Mouse (Mus musculus): Measurements from ENCODE around the gene Akr1e1.
"Not testable (repeated sequence)": the region's sequence is repeated elsewhere in the genome, so short reads cannot be mapped to it uniquely, and the experiment has no call there.

Gene Akr1e1

DNA sequence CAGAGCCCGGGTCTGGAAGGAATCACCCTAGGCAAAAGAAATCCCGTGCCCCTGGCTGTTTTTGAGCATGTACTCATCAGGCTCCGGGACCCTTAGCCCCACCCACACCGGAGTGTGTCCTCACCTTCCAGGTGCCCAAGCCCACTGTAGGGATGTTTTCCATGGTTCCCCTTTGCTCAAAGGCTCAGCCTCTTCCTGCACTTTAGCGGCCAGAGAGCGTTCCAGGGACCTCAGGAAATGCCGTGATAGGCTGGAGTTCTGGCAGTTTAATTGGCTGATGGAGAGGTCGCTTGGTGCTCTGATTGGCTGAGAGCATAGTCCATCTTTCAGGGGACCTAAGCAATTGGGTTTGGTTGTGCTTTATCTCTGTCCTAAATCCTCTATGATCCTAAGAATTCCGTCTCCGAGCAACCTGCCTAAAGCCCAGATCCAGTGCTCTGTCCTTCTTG lies at the start of gene Akr1e1:
Gene Akr1e1, minus strand, starts transcription at position 214 of the 449 bp plus-strand sequence.
- peak; percentile 88 for DNase-seq (ENCODE audit: low read depth, low spot score)

DNA sequence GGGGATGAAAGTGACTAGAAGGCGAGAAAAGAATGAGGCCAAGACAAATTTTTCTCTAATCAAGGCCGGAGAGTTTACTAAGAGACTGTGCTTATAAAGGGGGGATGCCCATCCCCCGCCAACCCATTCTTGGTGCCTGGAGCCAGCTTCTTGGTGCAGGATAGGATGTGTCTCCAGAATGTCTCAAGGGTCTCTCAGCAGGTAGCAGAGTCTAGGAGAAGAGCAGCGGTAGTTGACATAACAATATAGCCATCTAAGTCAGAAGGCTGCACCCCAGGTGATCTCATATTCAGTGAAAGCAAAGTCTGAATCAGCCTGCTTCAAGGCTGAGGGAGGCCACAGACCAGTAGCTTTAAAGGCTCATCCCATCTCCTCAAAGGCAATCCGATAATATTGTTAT lies 49.4 kb upstream of the Akr1e1 start:
- DNase-seq (ENCODE audit: low read depth, low spot score), result no peak

DNA sequence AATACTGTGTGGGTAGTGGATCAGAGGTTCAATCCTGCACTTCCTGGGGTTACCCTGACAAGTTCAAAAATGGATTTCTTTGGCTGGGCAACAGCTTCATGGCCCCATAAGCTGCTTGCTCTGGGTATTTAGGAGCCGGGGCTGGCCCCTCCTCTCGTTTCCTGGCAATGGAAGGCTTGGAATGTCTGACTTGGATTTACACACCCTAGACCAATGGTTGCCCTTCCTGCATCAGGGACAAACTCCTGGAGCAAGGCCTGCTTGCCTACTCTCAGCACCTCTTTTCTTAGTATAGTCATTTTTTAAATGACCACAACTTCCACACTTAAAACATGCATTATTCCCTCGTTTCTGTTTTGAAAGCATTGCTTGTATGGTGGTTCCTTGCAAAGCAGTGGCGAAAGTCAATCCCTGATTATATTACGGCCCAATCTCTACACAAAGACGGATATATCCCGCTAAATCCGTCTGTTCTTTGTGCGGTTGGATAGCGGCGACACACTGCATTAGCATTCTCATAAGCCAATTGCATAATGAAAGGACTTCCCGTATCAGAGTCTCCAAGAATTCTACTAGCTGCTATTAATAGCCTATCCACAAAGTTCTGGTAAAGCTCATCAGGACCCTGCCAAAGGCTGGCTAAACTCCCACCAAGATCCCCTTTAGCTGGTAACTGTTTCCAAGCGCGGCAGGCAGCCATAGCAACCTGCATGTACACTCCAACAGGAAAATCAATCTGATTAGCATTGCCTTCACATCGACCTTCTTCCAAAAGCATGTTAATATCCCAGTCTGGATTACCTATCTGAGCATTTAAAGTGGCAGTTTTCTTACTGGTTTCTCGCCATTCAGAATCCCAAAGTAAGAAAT lies 47.5 kb upstream of the Akr1e1 start:
- DNase-seq (ENCODE audit: low read depth, low spot score), result no peak

DNA sequence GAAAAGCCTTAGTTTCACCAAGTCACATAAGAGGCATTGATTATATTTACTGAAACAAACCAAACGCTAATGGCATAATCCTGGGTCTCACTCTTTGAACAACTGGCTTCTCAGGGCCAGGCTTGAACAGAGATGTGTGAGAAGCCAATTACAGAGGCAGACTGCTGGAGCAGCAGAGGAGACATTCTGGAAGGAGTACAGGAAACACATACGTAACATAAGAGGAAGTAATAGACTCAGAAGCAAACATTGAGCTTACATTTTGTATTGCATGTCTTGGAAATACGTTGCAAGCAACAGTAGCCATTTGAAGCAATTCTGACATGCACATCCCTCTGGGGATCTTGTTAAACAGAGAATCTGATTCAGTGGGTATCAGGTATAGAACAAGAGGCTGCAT lies 41.2 kb upstream of the Akr1e1 start:
- no peak for DNase-seq (ENCODE audit: low read depth, low spot score)

DNA sequence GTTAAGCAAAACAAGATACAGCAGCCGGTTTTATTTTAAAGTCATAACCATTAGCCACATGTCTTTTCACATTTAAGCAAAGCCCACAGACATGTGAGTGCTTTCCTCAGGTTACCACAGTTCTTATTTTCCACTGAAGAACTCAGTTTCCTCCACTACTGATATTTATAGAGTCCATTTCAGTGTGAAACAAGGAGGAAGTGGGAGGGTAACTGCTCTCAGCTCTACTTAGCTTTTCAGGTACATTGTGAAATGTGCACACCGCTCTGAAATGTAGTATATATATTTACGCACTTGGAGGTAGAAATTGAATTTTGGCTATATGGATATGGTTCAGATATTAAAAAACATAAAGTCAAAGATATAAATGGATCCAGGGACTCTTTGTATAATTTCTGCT lies 36.3 kb upstream of the Akr1e1 start:
- no peak for DNase-seq (ENCODE audit: low read depth, low spot score)

DNA sequence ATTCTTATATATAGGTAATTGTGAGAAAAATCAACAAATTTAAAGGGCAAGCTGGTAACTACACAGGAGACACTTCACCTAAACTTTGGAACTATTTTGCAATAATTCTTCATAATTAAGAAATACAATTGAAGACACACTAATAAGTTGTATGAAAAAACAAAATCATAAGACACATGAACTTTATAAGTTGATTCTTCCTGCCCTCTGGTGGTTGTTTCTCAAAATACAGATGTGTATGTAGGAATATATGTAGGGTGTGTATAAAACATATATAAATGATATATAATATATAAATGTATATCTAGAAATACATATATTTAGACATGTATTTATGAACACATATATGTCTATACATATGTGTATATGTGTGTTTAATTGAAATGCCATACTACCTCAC lies 1.9 kb upstream of the Akr1e1 start:
- DNase-seq (ENCODE audit: low read depth, low spot score), result no peak

DNA sequence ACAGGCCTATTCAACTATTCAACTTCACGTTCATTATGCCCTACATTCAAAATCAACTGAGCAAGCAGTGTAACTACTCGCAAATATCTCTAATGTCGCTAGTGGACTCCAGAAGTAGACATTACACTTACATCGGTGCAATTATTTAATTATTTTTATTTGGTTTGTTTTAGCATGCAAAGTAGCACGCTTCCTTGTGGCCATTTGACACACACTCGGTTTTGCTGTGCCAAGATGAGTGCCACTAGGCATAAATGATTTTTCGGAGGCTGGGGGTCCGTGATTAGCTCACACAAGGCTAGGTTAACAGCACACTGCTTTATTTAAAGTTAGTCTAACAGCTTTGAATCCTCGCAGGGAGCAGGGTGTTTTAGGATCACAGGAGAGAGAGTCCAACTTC lies 444 bp downstream of the Akr1e1 start:
- DNase-seq (ENCODE audit: low read depth, low spot score), result no peak

DNA sequence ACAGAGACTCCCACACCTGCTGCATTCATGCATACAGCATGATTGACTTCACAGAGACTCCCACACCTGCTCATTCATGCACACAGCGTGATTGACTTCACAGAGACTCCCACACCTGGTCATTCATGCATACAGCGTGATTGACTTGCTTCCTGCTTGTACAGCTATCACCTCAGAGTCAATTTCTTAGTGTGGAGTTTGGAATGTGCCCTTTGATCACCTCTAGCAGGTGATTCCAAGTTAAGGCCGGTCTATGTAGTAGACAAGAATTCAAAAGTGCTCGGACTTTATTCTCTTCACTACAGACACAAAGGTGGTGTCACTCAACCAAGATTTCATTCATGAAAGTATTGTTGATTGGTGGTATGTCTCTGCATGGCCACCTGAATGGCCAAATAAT lies 2.2 kb downstream of the Akr1e1 start:
- no peak for DNase-seq (ENCODE audit: low read depth, low spot score)

DNA sequence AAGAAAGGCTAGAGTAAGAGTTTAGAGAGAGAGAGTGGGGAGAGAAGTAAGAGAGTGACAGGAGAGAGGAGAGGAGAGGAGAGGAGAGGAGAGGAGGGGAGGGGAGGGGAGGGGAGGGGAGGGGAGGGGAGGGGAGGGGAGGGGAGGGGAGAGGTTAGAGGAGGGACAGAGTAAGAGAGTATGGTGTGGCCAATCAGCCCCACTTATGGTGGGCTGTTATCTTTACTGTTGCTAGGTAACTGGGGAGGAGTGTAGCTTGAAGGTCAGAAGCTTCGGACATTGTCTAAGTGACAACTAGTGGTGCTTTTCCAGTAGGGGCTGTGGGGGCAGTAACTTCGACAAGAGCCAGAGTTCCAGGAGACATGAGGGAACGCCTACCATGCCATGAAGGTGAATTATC lies 5.5 kb downstream of the Akr1e1 start:
- not testable (repeated sequence) for DNase-seq (ENCODE audit: low read depth, low spot score)

DNA sequence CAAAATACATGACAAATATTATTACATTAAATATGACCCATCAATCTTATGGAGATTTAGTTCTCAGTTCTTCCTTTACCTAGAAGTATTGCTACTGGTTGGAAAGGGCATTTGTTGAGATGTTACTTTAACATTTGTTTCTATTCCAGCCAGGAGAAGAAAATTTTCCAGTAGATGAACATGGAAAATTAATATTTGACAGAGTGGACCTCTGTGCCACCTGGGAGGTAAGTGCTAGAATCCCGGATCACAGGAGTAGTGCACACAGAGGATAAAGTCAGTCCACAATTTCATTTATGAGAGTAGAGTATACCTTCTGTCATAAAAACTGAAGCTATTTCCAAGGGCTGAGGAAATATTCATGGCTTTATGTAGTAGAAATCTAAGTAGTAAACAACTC lies 32.1 kb downstream of the Akr1e1 start:
- no peak for DNase-seq (ENCODE audit: low read depth, low spot score)

DNA sequence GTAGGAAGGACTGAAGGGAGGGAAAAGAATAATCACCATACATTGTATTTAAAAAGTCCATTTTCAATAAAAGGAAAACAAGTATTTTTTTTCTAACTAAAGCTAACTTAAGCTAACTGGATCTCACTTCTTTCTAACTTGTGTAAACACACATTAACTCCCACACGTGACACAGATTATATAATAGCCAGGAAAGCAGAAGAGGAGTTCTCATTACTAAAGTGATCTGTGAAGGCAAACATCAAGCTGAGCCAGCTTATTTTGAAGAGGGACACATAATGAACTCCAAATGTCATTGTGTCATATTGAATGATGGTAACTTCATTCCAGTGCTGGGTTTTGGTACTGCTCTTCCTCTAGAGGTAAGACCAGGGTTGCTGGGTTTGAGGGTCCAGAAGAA lies 35.1 kb downstream of the Akr1e1 start, which contains the start of gene Akr1c21:
Gene Akr1c21, plus strand, starts transcription at position 205 of the 400 bp plus-strand sequence.
- no peak for DNase-seq (ENCODE audit: low read depth, low spot score)

DNA sequence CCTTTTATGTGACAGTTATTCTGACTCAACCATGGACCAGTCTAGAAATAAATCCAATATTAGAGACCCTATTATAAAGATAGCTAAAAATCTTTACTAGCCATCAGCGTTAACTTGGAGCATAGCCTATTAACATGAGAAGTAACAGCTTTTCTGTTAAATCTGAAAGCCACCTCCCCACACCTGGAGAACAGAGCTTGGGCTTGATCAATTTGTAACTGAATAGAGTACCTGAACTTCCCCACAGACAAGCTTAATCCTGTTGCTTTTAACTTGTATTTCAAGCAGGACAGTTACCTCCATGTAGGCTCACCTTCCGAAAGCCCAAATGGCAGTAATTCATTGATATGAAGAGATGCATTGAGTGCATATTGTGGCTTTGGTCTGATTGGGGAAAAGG lies 43.0 kb downstream of the Akr1e1 start:
- no peak for DNase-seq (ENCODE audit: low read depth, low spot score)

DNA sequence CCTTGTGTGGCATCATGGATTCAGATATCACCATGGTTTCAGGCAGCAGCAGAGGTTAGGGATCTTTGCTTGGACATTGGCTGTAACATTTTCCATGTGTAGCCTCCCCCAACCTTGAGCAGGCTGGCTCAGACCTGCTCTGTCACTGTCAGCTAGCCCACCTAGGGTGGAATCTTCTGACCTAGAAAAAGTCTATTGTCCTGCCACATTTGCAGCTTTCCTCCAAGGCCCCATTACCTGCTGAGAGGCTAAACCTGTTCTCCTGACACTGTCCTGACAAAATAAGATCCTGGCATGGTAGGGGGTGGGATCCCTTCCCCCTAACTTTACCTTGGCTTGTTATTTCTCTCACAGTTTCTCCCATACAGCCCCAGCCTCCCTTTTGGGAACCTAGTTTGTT lies 48.5 kb downstream of the Akr1e1 start:
- no peak for DNase-seq (ENCODE audit: low read depth, low spot score)

DNA sequence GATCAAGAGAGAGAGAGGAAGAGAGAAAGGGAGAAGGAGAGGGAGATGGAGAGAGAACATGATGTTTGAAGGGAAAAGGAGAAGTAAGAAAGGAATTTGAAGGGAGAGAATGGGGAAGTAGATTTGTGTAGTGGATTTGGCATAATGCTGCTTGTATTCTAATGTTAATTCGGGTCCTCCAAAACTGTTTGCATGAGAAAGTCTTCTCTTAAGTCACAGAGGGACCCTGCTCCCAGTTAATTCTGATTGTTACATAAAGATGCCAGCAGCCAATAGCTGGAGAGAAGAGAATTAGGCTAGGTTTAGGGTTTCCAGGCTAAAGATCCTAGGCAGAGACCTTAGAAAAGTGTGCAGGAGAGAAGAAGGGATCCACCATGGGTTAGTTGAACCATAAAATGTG lies 49.8 kb downstream of the Akr1e1 start:
- no peak for DNase-seq (ENCODE audit: low read depth, low spot score)
